Mouse (Mus musculus) large intestine, adult 2 months (tissue): ENCODE data around the gene Calhm6. TPM values are rescaled to one million over a fixed set of nuclear protein-coding genes. Genes with fewer than 3 reads are reported as not detected.

Source experiments
- DNase-seq: peaks from one replicate; pipeline ENCODE4 v3.0.0-alpha.2; 2012; ENCODE audit warnings: low read depth, low spot score
- WGBS: fragments of 180-500 bp; shearing (Covaris S2); methylation state at CpG from one replicate; pipeline ENCODE4 v1.1.7; 2018; 5-methylcytosine and 5-hydroxymethylcytosine counted together
- polyA plus RNA-seq: library from polyadenylated mRNA; depleted of rRNA; stranded (reverse); fragments of >200 nt; gene quantifications from 2 replicates; pipeline ENCODE4 v1.2.3, GENCODE M21; 2012; rRNA removed

Gene Calhm6
- polyA plus RNA-seq, 1 experiment = 3.7 TPM

DNA sequence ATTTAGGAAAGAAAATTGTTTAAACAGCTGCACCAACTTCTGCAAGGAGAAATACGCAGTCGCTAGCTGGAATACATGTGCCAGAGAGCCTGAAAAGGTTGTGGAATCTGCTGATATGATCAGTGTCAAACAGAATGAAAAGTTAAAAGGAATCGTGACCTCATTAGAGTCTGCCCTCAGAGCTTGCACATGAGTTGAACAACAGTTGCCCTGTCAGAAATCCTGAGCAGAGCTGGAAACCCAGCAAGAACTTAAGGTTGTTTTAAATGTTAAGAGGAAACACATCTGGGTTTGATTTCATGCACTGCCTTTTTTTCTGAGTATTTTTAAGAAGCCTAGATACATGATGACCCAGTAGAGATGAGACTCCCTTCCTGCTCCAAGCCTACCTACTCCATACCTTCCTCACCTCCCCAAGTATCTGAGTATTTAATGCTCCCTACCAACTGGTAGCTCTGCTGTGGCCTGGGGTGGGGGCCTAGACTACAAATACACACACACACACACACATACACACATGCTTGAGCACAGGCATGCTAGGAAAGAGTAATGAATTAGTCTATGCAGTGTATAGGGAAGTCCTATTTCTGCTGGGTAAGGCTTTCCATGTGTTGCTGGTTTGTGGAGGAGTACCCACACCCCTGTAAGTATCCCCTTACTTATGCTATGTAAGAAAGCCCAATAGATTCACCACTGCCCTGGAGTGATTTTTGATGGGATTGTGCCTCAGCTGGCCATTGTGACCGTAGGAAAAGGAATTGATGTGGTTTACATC is 15.6 kb downstream of the Calhm6 start:
- DNase-seq = no peak
- WGBS = 64% methylated on average over 4 of the region's 4 CpGs

DNA sequence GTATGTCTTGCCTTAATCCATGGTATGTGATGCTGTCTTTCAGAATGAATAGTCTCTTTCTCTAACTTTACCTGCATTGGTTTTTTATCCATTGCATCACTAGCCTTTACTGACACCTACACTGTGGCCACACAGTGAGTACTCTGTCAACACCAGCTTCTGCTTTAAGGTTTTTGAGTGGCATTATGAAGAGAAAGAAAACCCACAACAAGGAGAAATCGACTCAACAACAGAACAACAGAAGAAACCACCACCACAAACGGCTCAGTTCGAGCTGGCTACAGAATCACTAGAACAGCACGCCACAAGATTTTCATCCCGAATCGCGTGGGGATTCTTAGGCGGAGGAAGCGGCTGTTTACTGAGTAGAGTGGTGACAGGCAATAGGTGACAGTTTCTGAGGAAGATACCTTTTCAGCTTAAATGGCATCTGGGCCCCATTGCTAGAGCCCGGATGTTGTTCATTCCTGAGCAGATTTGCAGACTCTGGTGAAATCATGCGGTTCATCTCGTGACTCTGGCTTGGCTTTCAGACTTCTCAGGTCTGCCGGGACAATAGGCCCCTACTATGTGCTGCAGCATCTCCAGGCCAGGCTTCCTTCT is 16.8 kb downstream of the Calhm6 start:
- 81% methylated on average over 13 of the region's 13 CpGs for WGBS
- no peak for DNase-seq

DNA sequence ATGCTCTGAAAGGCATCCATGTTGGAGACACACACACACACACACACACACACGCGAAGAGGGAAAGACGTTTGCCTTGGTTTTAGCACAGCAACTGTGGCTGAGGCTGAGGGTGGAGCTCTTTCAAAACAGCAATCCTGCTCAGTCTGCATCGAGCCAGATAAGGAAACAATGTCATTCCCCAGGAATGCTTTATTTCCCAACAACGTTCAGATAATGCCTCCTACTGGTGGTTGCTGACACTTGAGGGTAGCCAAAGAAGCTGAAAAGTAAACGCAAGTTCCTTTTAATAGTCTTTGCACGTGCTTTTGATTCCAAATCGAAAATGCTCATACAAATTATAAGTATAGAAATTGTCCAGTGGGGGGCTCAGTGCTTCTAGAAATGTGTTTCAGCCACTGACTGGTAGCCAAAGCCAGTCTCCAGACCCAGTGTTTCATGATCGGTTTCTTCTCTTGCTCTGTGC is 31.3 kb downstream of the Calhm6 start, which contains the start of gene Calhm5:
Gene Calhm5 (minus strand): TSS at position 102 of the 466 bp plus-strand sequence.
- DNase-seq = peak; percentile 6
- 9% methylated on average over 9 of the region's 9 CpGs for WGBS

DNA sequence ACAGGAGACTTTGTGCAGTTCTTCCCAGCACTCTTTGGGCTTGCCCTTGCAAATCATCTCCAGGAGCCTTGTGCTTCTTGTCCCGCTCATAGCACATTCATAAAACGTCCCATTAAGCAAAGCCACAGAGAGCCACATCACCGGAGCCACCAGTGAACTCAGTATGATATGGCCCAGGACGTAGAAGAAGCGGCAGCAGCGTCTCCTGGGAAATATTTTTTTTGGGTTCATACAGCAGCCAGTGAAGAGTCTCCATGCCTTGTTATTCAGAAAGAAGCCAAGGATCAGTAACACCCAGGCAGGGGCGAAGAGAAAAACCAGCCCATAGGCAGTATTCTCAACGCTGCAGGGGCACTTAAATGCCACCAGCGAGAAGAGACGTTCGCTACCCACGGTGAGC is 31.8 kb downstream of the Calhm6 start:
- no peak for DNase-seq
- 50% methylated on average over 12 of the region's 12 CpGs for WGBS

DNA sequence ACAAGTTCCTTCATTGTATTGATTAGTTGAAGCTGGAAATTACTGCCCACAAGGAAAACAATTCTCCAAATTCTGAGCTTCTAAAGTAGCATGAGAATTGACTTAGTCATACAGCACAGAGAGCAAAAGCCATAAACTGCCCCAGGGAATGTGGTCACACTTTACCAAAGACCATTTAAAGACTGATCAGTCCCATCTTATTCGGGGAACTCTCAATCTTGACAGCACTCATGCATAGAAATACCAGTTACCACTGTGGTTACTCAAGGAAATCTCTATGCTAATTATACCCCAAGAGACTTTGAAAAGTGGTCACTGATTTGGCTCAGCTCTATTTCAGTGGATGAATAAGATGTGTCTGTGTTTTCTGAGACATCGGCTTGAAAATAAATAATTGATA is 32.6 kb downstream of the Calhm6 start:
- 58% methylated on average over 2 of the region's 2 CpGs for WGBS
- DNase-seq = no peak

DNA sequence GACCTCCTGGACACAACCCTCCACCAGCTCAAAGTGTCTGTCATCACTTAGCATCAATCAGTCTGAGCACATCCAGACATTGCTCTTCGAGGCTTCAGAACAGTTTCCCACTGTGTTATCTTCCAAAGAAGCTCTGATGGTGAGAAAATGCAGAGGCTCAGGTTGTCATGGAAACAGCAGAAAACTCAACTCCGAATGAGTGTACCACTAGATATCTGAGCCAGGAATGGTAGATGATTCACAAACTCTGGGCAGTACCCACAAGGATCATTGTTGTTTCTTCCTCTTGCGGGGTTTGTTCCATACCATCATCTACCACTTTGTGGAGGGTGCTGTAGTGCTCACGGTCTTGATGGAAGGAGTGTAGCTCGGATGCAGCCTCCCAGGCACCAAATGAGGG is 35.9 kb downstream of the Calhm6 start:
- DNase-seq = no peak
- WGBS = 65% methylated on average over 5 of the region's 5 CpGs

DNA sequence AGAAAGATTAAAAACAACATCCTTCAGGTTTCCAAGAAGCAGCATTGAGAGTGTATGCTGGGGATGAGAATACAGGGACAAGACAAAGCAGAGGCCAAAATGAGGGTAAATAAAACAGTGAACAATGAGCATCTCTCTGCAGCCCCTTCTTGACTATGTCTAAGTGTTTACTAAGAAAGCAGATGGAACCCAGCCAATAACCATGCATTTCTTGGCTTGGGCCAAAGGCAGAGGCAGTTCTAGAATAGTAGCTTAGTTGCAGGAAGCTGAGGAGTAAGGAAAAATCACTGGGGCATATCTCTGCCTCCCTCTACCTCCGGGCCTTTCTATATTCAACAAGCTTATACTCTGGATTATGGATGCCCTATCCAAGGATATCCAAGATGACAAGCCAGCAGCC is 37.3 kb downstream of the Calhm6 start:
- DNase-seq = no peak
- 75% methylated on average over 1 of the region's 1 CpGs for WGBS

DNA sequence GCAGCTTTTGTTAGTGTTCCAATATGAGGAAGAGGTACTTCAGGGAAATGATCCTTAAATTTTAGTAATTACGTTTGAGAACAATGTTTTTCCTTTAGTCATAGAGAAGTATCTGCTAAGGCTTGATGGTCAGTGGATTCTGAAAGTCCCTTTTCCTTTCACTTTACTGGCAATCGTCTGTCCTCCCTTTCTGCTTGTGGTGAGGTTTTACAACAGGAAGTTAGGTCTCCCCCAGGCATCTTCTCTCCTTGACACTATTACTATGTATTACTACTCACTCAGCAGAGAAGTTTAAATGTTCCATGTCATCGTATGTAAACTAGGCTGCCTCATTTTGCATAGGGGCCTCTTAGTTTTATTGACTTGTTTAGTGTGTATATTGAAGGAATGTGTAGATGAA is 38.3 kb downstream of the Calhm6 start:
- 46% methylated on average over 3 of the region's 3 CpGs for WGBS
- no peak for DNase-seq

DNA sequence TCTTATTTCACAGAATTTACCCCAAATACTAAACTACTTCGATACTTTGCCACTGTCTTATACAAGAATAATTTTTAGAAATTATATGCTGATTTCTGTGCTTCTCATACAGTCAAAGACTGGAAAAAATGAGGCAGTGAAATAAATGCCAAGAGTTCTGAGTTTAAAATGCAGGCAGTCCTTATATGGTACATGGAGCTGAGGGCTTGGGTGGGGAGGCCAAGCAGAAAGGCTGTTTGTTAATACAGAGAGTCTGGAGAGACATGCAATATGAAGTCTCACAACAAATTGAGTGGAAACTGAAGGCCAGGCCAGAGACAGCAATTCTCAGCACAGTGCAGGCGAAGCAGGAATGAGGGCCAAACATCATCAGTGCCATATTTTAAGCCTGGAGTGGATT is 39.3 kb downstream of the Calhm6 start:
- DNase-seq = no peak
- 71% methylated on average over 2 of the region's 2 CpGs for WGBS

DNA sequence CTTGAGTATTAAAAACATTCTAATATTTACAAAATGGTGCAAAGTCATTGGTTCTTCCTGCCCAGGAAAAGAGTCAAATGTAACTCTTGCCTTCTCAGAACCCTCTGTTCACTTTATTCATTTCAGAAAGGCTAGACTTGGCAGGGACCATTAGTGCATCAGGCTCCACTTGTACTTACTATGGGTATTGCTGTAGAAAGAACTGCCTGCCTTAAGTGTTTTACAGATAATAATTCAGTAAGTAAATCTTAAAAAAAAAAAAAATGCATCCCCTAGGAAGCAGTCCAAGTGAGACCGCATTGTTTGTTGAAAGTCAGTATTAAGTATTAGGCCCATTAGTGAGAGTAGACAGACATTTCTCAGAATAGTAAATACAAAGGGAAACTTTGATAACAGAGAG is 41.3 kb downstream of the Calhm6 start:
- no peak for DNase-seq
- 80% methylated on average over 1 of the region's 1 CpGs for WGBS

Other genes with a start within 250 kb of the Calhm6 start
- gene Rsph4a, start 222.9 kb downstream of the Calhm6 start, polyA plus RNA-seq = 0.04 TPM in 1 of 2 replicates, not detected in the other
- 4.1 and 5.7 TPM in 2 replicates for gene Zup1, start 176.7 kb downstream of the Calhm6 start, polyA plus RNA-seq
- 15.0 and 20.2 TPM in 2 replicates for gene Rwdd1, start 108.4 kb downstream of the Calhm6 start, polyA plus RNA-seq
- gene Trappc3l, start 90.4 kb downstream of the Calhm6 start, polyA plus RNA-seq = not detected in 2 replicates
- not detected in 2 replicates for gene Calhm4, start 83.7 kb downstream of the Calhm6 start, polyA plus RNA-seq
- 0.56 and 0.73 TPM in 2 replicates for gene Calhm5, start 31.5 kb downstream of the Calhm6 start, polyA plus RNA-seq
- 2.5 and 6.7 TPM in 2 replicates for gene Dse, start 79.7 kb upstream of the Calhm6 start, polyA plus RNA-seq
- 15.6 and 19.0 TPM in 2 replicates for gene Tspyl1, start 154.2 kb upstream of the Calhm6 start, polyA plus RNA-seq
- 3.5 and 3.8 TPM in 2 replicates for gene Tspyl4, start 169.5 kb upstream of the Calhm6 start, polyA plus RNA-seq